8 mouse cellular contexts compared by ENCODE assay signal in the genomic region with DNA sequence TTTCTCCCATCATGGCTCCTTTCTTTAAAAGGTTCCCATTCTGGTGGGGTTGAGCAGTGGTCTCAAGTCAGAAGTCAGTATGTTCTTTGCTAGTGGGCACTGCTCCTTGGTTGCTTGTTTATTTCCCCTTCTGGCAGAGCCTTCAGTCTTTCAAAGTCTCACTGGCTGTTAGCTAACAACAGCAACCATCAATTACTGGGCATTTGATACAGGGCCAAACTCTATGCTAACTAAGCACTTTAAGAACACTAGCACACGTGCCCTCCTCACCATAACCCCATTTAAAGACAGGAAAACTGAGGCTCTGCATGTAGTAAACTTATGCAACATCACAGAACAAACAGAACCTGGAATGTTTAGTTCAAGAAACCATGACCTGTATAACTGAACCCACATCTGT. TPM values are rescaled to one million over a fixed set of nuclear protein-coding genes. Genes with fewer than 3 reads are reported as not detected.
A peak's percentile ranks its signal among the peaks of the same experiment; 100 is the strongest.
DNase-seq lines count a peak whose midpoint lies in the region; ATAC-seq and TF ChIP-seq lines count a peak whose summit lies in the region.

No protein-coding gene starts in this region.

- ATAC-seq in neural tube, embryonic 11.5 days (ENCODE audit: insufficient read depth, low FRiP score, low TSS enrichment) = peak; percentile 8; the same call in 1 of the 2 replicates
- no peak for ATAC-seq in liver, postnatal 0 days

- no peaks in the 10 kb centered on the region for H3K27me3 ChIP-seq in neural tube, embryonic 11.5 days (ENCODE audit: control insufficient read depth, insufficient read depth, low read length)
- H3K27me3 ChIP-seq in liver, postnatal 0 days (ENCODE audit: insufficient read depth, low read length) = no peaks in the 10 kb centered on the region

- H3K4me1 ChIP-seq in neural tube, embryonic 11.5 days (ENCODE audit: control insufficient read depth, insufficient read depth, low read length) = peaks cover 6% of the 10 kb centered on the region; the same call in 1 of the 2 replicates
- H3K4me1 ChIP-seq in liver, postnatal 0 days (ENCODE audit: insufficient read depth) = peaks cover 26% of the 10 kb centered on the region

- H3K27ac ChIP-seq in gastrocnemius, adult 2 months = peak overlapping the region; percentile 78
- H3K27ac ChIP-seq in neural tube, embryonic 11.5 days (ENCODE audit: low read depth, low read length) = no peak overlapping the region
- peak overlapping the region; percentile 59; the same call in 1 of the 2 replicates for H3K27ac ChIP-seq in liver, postnatal 0 days (ENCODE audit: low read depth)

- H3K4me3 ChIP-seq in gastrocnemius, adult 2 months = no peak overlapping the region
- H3K4me3 ChIP-seq in neural tube, embryonic 11.5 days (ENCODE audit: low read depth, low read length) = no peak overlapping the region
- no peak overlapping the region for H3K4me3 ChIP-seq in liver, postnatal 0 days (ENCODE audit: low read depth, low read length)

- H3K36me3 ChIP-seq in neural tube, embryonic 11.5 days (ENCODE audit: control insufficient read depth, insufficient read depth, low read length) = peaks cover 2% of the 10 kb centered on the region; the same call in 1 of the 2 replicates
- peaks cover 18% of the 10 kb centered on the region for H3K36me3 ChIP-seq in liver, postnatal 0 days (replicated peaks; ENCODE audit: insufficient read depth, low read length)

- intact Hi-C loops in gastrocnemius, adult 2 months (cut with DNase I) = loop anchor here (5.0 to 10.0 kb wide), 2 partner anchors 35 to 103 kb away; a partner anchor contains a TSS

- no peak overlapping the region for H3K4me2 ChIP-seq in neural tube, embryonic 11.5 days (ENCODE audit: low read depth)
- no peak overlapping the region for H3K4me2 ChIP-seq in liver, postnatal 0 days (ENCODE audit: low read depth, low read length)

- TF ChIP-seq CTCF in gastrocnemius, adult 2 months (IDR thresholded peaks at IDR 0.05) = no peak
- TF ChIP-seq CTCF in liver, postnatal 0 days (IDR thresholded peaks at IDR 0.05; ENCODE audit: low read depth) = no peak

- H3K9me3 ChIP-seq in neural tube, embryonic 11.5 days (ENCODE audit: control insufficient read depth, low read length) = no peaks in the 10 kb centered on the region
- H3K9me3 ChIP-seq in liver, postnatal 0 days (ENCODE audit: low read length) = no peaks in the 10 kb centered on the region

- no peak for DNase-seq in gastrocnemius, adult 2 months
- DNase-seq in gastrocnemius, adult 8-10 months (ENCODE audit: low spot score in 2 of 2) = no peak
- no peak for DNase-seq in neural tube, embryonic 11.5 days (ENCODE audit: low spot score)
- DNase-seq in neural tube, embryonic 10.5 days (ENCODE audit: extremely low spot score, low spot score) = no peak
- no peak for DNase-seq in liver, postnatal 0 days
- no peak for DNase-seq in embryo, embryonic 9.5 days (ENCODE audit: extremely low spot score)
- no peak for DNase-seq in left cerebral cortex, adult 8-10 months (ENCODE audit: low spot score in 2 of 2)
- DNase-seq in layer of hippocampus, postnatal 25 days (ENCODE audit: extremely low spot score in 1 of 2, low spot score in 1 of 2) = no peak

- H3K9ac ChIP-seq in neural tube, embryonic 11.5 days (ENCODE audit: low read length) = no peak overlapping the region
- H3K9ac ChIP-seq in liver, postnatal 0 days (replicated peaks) = no peak overlapping the region

- TF ChIP-seq EP300 in liver, postnatal 0 days (IDR thresholded peaks at IDR 0.05; ENCODE audit: low read depth) = no peak

- 37% methylated on average over 1 of the region's 1 CpGs for WGBS in neural tube, embryonic 11.5 days
- 66% methylated on average over 1 of the region's 1 CpGs for WGBS in liver, postnatal 0 days (ENCODE audit: insufficient replicate concordance)

RNA-seq across cellular contexts. Expression of a gene that starts 33.5 kb away (rescaled TPM):
- 10 to 100 TPM; 11.8 to 12.8 TPM for total RNA-seq in gastrocnemius, adult 2 months (2021)
- 10 to 100 TPM in 1 of 4 experiments, 1 to 10 TPM in 3; 8.2 to 11.5 (median 9.2) TPM for total RNA-seq in gastrocnemius, adult 8-10 months (2022)
- polyA plus RNA-seq in neural tube, embryonic 11.5 days (2014; fragmentation: Nextera tagmentation; extraction: Ambion mirVana) = 12.4 and 14.1 TPM in 2 replicates
- polyA plus RNA-seq in liver, postnatal 0 days (2015; fragmentation: Nextera tagmentation; extraction: Ambion mirVana) = 4.5 TPM in 2 replicates
- 10 to 100 TPM; 10.2 to 16.2 (median 15.1) TPM for total RNA-seq in left cerebral cortex, adult 8-10 months (2022)
- total RNA-seq in layer of hippocampus, postnatal 25 days (2021) = 10 to 100 TPM; 10.4 TPM

RNA-seq across cellular contexts. Expression of a gene that starts 33.9 kb away (rescaled TPM):
- 10 to 100 TPM; 16.8 to 25.3 TPM for total RNA-seq in gastrocnemius, adult 2 months (2021)
- total RNA-seq in gastrocnemius, adult 8-10 months (2022) = 10 to 100 TPM; 13.2 to 22.6 (median 20.8) TPM
- 10.7 and 14.0 TPM in 2 replicates for polyA plus RNA-seq in neural tube, embryonic 11.5 days (2014; fragmentation: Nextera tagmentation; extraction: Ambion mirVana)
- polyA plus RNA-seq in liver, postnatal 0 days (2015; fragmentation: Nextera tagmentation; extraction: Ambion mirVana) = 3.4 and 3.8 TPM in 2 replicates
- 10 to 100 TPM; 26.3 to 32.1 (median 27.1) TPM for total RNA-seq in left cerebral cortex, adult 8-10 months (2022)
- 10 to 100 TPM; 22.1 TPM for total RNA-seq in layer of hippocampus, postnatal 25 days (2021)
